Mouse (Mus musculus): ENCODE results near the gene Mvb12b.

The Mvb12b gene

DNA sequence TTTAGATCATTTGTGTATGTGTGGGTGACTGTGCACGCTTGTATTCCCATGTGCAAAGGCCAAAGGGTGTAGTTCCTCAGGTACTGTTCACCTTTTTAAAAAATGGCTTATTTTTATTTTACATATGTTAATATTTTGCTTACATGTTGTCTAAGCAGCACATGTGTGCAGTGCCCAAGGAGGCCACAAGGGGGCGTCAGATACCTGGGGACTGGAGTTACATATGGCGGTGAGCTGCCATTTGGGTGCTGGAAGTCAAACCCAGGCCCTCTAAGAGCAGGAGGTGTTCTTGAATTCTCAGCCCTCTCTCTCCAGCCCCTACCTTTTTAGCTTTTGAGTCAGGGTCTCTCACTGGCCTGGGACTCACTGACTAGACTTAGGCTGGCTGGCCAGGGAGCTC lies 188.8 kb downstream of the Mvb12b start:
- 61% methylated on average over 3 of the region's 3 CpGs for WGBS

- 66% methylated on average over 3 of the region's 3 CpGs for WGBS
Measured at GRCm38 (mm10) chr2:33696428-33696827, 191.3 kb downstream of the Mvb12b start.

- 72% methylated on average over 3 of the region's 3 CpGs for WGBS
Measured at GRCm38 (mm10) chr2:33693931-33694330, 193.8 kb downstream of the Mvb12b start.

DNA sequence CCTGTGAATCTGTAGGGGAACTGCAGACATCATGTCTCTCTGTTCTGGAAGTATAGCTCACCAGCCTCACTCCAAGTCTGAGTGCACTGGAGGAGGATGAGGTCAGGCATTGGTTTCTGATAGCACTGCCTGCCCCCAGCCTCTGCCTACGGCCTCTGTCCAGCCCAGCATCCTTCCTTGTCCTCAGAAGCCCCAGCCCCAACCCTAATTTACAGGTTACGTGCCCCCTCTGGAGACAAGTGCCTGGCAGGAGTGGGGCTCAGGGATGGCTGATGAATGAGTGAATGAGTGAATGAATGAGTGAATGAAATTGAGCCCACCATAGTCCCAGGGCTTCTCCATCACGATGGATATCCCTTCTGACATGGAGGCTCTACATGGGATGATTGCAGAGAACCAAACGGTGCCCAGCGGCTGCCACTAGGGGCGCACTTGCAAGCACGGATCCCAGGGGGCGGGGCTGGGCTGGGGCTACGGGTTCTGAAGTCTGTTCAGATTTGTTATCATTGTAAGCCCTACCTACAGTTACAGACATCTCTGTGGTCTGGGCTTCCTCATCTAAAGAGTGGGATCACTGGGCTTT lies 197.8 kb downstream of the Mvb12b start:
- 30% methylated on average over 9 of the region's 9 CpGs for WGBS

DNA sequence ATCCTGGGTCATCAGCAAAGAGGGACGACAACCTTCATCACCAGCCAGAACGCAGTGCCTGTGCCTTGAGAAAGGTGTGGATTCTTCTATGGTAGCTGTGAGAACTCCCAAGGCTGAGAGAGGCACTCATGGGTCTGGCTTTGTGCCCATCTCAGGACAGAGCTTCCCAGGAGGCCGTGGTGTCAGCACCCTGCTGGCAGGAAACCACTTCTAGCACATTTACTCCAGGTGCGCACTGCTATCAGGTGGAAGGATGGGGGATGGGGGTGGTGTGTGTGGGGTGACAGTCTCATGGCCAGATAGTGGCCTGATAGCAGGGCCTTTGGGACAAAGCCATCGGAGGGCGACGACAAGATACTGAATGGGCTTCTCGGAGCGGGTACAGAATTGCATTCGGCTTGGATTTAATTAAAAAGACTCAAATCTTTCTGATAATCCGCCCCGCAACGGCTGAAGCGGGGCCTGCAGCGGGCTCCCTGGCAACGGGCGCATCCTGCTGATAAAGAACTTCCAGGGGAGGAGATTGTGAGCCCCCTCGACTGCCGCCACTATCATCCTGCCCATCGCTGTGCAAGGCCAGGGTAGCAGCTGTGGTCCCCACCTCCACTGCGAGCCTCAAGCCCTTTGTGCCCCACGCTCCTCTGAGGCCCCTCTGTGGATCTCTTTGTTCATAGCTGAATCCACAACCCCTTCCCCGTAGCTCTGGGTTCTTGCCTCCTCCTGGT lies 198.4 kb downstream of the Mvb12b start:
- 42% methylated on average over 23 of the region's 23 CpGs for WGBS

DNA sequence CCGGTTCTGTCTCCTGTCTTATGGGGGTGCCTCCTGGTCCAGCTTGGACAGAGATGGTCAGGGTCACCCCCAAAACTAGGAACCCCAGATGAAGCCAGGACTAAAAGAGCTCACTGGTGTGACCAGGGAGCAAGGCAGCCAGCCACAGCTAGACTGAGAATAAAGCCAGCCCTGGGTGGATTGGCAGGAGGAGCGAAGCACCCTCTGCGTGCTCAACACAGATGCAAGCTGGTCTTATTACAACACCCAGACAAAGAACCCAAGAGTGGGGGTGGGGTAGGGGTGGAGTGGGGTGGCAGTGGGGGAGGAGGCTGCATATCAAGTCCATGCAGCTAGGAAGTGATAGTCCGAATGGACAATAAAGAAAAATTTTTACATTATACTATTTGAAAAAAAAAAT lies 204.2 kb downstream of the Mvb12b start:
- WGBS = 67% methylated on average over 4 of the region's 4 CpGs

DNA sequence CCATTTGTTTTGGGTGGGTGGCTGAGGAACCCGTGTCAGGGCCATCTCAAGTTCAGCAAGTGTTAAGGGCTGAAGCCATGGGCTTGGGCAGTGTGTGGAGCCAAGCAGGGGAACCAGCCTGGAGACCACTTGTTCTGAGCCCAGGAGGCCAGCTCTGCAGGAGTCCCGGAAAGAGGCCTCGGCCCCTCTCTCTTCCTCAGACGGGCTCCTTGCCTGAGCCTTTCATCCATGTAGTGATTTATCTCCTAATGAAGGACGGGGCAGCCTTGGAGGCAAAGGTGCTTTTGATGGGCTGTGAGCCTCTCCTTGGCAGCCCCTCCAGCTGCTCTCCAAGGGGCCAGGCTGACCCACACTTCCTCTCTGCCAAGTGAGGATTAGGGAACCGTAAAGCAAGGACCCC lies 204.7 kb downstream of the Mvb12b start:
- WGBS = 70% methylated on average over 6 of the region's 6 CpGs

DNA sequence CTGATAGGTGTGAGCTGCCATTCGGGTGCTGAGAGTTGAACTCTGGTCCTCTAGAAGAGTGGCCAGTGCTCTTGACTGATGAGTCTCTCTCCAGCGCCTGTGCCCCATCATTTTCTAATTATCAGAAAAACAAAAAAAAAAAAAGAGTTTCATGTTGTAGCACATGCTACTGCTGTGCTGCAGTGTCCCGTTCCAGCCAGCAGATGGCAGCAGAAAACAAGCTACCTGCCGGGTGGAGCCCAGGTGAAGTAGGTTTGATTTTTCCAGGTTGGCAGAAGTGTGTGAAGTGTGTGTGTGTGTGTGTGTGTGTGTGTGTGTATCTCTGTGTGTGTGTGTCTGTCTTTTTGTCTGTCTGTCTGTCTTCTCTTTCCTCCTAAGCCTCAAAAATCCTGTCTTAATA lies 205.5 kb downstream of the Mvb12b start:
- WGBS = 11% methylated on average over 4 of the region's 4 CpGs

Data from cerebral cortex, adult 2 months (tissue).